ENCODE assay signal across 8 mouse cellular contexts in the genomic region with DNA sequence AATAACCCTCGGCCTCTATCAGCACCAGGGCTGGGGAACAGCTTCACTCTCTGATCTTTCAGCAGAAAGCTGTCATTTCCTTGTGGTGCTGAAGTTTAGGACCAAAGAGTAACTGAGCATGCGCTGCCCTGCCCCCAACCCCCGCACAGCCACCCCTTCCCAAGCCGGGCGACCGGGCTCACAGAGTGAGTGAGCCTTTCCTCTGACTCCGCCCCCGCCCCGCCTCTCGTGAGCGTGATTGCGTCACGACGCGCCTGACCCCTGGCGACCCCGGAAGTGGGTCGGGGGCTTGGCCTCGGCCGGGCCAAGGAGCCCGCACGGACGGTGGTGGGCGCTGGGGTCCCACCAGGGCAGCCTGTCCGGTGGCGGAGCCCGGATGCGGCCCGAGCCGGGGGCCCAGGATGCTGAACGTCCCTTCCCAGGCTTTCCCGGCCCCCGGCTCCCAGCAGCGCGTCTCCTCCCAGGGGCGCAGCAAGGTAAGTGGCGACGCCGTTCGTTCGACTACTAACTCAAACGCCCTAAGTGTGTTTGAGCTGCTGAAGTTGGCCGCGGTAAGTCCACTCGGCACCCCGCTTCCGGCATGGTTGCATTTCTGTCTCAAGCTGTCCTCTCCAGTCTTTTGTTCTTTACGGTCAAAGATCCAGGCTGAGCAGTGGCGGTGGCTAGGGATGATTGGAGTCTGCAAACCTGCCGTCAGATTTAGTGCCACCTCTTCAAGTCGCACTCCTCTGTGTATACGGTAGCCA. TPM values are rescaled to one million over a fixed set of nuclear protein-coding genes. Genes with fewer than 3 reads are reported as not detected.
DNase-seq lines count a peak whose midpoint lies in the region; ATAC-seq lines count a peak whose summit lies in the region.

A gene (plus strand): TSS at position 237 of the 746 bp plus-strand sequence.

- H3K9ac ChIP-seq in hindbrain, embryonic 15.5 days, result peak within 1 kb of the TSS; percentile 76

- peak; percentile 95 for DNase-seq in T-cell, adult 2 months (ENCODE audit: low spot score)
- DNase-seq in cerebellum, postnatal 36 days, result peak; percentile 90 to 95
- DNase-seq in frontal cortex, postnatal 36 days (ENCODE audit: low spot score in 2 of 2), result peak; percentile 91 to 92
- peak; percentile 89 for DNase-seq in left cerebral cortex, adult 11 months (ENCODE audit: low spot score)
- peak; percentile 96 to 97 for DNase-seq in lung, postnatal 4 days
- DNase-seq in retina, postnatal 7 days (ENCODE audit: low read depth, low spot score), result peak; percentile 91
- DNase-seq in urinary bladder, adult 2 months (ENCODE audit: low spot score), result peak; percentile 91

- H3K27me3 ChIP-seq in hindbrain, embryonic 15.5 days, result no peaks in the 10 kb centered on the region

- peaks cover 23% of the 10 kb centered on the region for H3K4me1 ChIP-seq in hindbrain, embryonic 15.5 days (replicated peaks)

- under 1% methylated on average over 44 of the region's 52 CpGs for WGBS in hindbrain, embryonic 15.5 days

- H3K9me3 ChIP-seq in hindbrain, embryonic 15.5 days, result no peaks in the 10 kb centered on the region

- ATAC-seq in hindbrain, embryonic 15.5 days (ENCODE audit: low FRiP score, low read depth), result peak; percentile 99

- H3K4me3 ChIP-seq in hindbrain, embryonic 15.5 days, result peak within 1 kb of the TSS; percentile 79

- H3K27ac ChIP-seq in hindbrain, embryonic 15.5 days (replicated peaks), result peak within 1 kb of the TSS; percentile 84

- H3K4me2 ChIP-seq in hindbrain, embryonic 15.5 days, result peak within 1 kb of the TSS; percentile 71

- no peaks in the 10 kb centered on the region for H3K36me3 ChIP-seq in hindbrain, embryonic 15.5 days

RNA-seq across cellular contexts. Expression of the gene that starts here (rescaled TPM):
- 58.6 and 60.1 TPM in 2 replicates for polyA plus RNA-seq in hindbrain, embryonic 15.5 days (2015; fragmentation: Nextera tagmentation; extraction: Ambion mirVana)
- 29.3 and 34.4 TPM in 2 replicates for polyA plus RNA-seq in urinary bladder, adult 2 months (2012; rRNA removed)

Comparison
In these comparisons a context has a peak if more than half of its experiments do, and no peak if none do; other contexts are left out.
1. Peak in every context shown above with its lines: DNase-seq, ATAC-seq, H3K4me3 ChIP-seq and H3K27ac ChIP-seq.